Mouse (Mus musculus): ENCODE results near the gene Rap1a. TPM values are rescaled to one million over a fixed set of nuclear protein-coding genes. Genes with fewer than 3 reads are reported as not detected.

The Rap1a gene
- polyA plus RNA-seq, 1 experiment: 14.4 TPM

- H3K4me1 ChIP-seq (replicated peaks; ENCODE audit: control insufficient read depth, insufficient read depth, low read length): peaks cover 3% of the 10 kb centered on the region
- 74% methylated on average over 11 of the region's 11 CpGs for WGBS
Observed at GRCm38 (mm10) chr3:105806519-105807249, 5.5 kb upstream of the Rap1a start.

GRCm38 (mm10) chr3:105803600-105803999 is 2.5 kb upstream of the Rap1a start:
- WGBS: 82% methylated on average over 11 of the region's 11 CpGs
- no peak overlapping the region for H3K27ac ChIP-seq (ENCODE audit: control insufficient read depth, insufficient read depth, low read length)
- H3K4me1 ChIP-seq (replicated peaks; ENCODE audit: control insufficient read depth, insufficient read depth, low read length): peaks cover 13% of the 10 kb centered on the region
- no peaks in the 10 kb centered on the region for H3K27me3 ChIP-seq (ENCODE audit: control insufficient read depth, insufficient read depth, low read length)
- H3K4me3 ChIP-seq (ENCODE audit: control insufficient read depth, insufficient read depth, low read length): no peak overlapping the region
- TF ChIP-seq CTCF (IDR thresholded peaks at IDR 0.05; ENCODE audit: borderline replicate concordance, control insufficient read depth, extremely low read depth, insufficient read depth, low read length, poor library complexity): no peak
- no peak for TF ChIP-seq POLR2A (IDR thresholded peaks at IDR 0.05; ENCODE audit: control insufficient read depth, extremely low read depth, insufficient read depth, low read length, poor library complexity)
- no peaks in the 10 kb centered on the region for H3K36me3 ChIP-seq (ENCODE audit: control insufficient read depth, insufficient read depth, low read length)
- no peak for DNase-seq

More at GRCm38 (mm10) chr3:105806519-105807249, 5.5 kb upstream of the Rap1a start:
- Histone ChIP-seq H3K27ac (ENCODE audit: control insufficient read depth, insufficient read depth, low read length) (no peak overlapping the region), H3K27me3 (ENCODE audit: control insufficient read depth, insufficient read depth, low read length) (no peaks in the 10 kb centered on the region), H3K4me3 (ENCODE audit: control insufficient read depth, insufficient read depth, low read length) (no peak overlapping the region), H3K36me3 (ENCODE audit: control insufficient read depth, insufficient read depth, low read length) (no peaks in the 10 kb centered on the region)
- no peak for DNase-seq
- TF ChIP-seq CTCF (IDR thresholded peaks at IDR 0.05; ENCODE audit: borderline replicate concordance, control insufficient read depth, extremely low read depth, insufficient read depth, low read length, poor library complexity) (no peak), POLR2A (IDR thresholded peaks at IDR 0.05; ENCODE audit: control insufficient read depth, extremely low read depth, insufficient read depth, low read length, poor library complexity) (no peak)

GRCm38 (mm10) chr3:105800675-105801190 is 403 bp downstream of the Rap1a start:
- under 1% methylated on average over 59 of the region's 59 CpGs for WGBS
- TF ChIP-seq POLR2A (IDR thresholded peaks at IDR 0.05; ENCODE audit: control insufficient read depth, extremely low read depth, insufficient read depth, low read length, poor library complexity) (no peak), CTCF (IDR thresholded peaks at IDR 0.05; ENCODE audit: borderline replicate concordance, control insufficient read depth, extremely low read depth, insufficient read depth, low read length, poor library complexity) (peak; percentile 55; the same call in 1 of the 2 replicates)
- peak; percentile 58 for DNase-seq
- H3K36me3 ChIP-seq (ENCODE audit: control insufficient read depth, insufficient read depth, low read length): no peaks in the 10 kb centered on the region
- peak overlapping the region; percentile 97 for H3K27ac ChIP-seq (ENCODE audit: control insufficient read depth, insufficient read depth, low read length)
- H3K4me3 ChIP-seq (ENCODE audit: control insufficient read depth, insufficient read depth, low read length): peak overlapping the region; percentile 64
- peaks cover 19% of the 10 kb centered on the region for H3K4me1 ChIP-seq (replicated peaks; ENCODE audit: control insufficient read depth, insufficient read depth, low read length)
- no peaks in the 10 kb centered on the region for H3K27me3 ChIP-seq (ENCODE audit: control insufficient read depth, insufficient read depth, low read length)

GRCm38 (mm10) chr3:105800156-105800674 is 921 bp downstream of the Rap1a start:
- peak overlapping the region; percentile 64 for H3K4me3 ChIP-seq (ENCODE audit: control insufficient read depth, insufficient read depth, low read length)
- H3K4me1 ChIP-seq (replicated peaks; ENCODE audit: control insufficient read depth, insufficient read depth, low read length): peaks cover 19% of the 10 kb centered on the region
- H3K27me3 ChIP-seq (ENCODE audit: control insufficient read depth, insufficient read depth, low read length): no peaks in the 10 kb centered on the region
- H3K36me3 ChIP-seq (ENCODE audit: control insufficient read depth, insufficient read depth, low read length): no peaks in the 10 kb centered on the region
- TF ChIP-seq POLR2A (IDR thresholded peaks at IDR 0.05; ENCODE audit: control insufficient read depth, extremely low read depth, insufficient read depth, low read length, poor library complexity) (no peak), CTCF (IDR thresholded peaks at IDR 0.05; ENCODE audit: borderline replicate concordance, control insufficient read depth, extremely low read depth, insufficient read depth, low read length, poor library complexity) (no peak)
- 0% methylated on average over 12 of the region's 12 CpGs for WGBS
- H3K27ac ChIP-seq (ENCODE audit: control insufficient read depth, insufficient read depth, low read length): peak overlapping the region; percentile 97
- DNase-seq: peak; percentile 32

GRCm38 (mm10) chr3:105799375-105799774 is 1.8 kb downstream of the Rap1a start:
- Histone ChIP-seq H3K27me3 (ENCODE audit: control insufficient read depth, insufficient read depth, low read length) (no peaks in the 10 kb centered on the region), H3K36me3 (ENCODE audit: control insufficient read depth, insufficient read depth, low read length) (no peaks in the 10 kb centered on the region), H3K27ac (ENCODE audit: control insufficient read depth, insufficient read depth, low read length) (peak overlapping the region; percentile 44), H3K4me3 (ENCODE audit: control insufficient read depth, insufficient read depth, low read length) (peak overlapping the region; percentile 23; the same call in 1 of the 2 replicates), H3K4me1 (replicated peaks; ENCODE audit: control insufficient read depth, insufficient read depth, low read length) (peaks cover 19% of the 10 kb centered on the region)
- no peak for DNase-seq
- TF ChIP-seq CTCF (IDR thresholded peaks at IDR 0.05; ENCODE audit: borderline replicate concordance, control insufficient read depth, extremely low read depth, insufficient read depth, low read length, poor library complexity): no peak
- TF ChIP-seq POLR2A (IDR thresholded peaks at IDR 0.05; ENCODE audit: control insufficient read depth, extremely low read depth, insufficient read depth, low read length, poor library complexity): no peak
- WGBS: 18% methylated on average over 4 of the region's 4 CpGs

- Histone ChIP-seq H3K27ac (ENCODE audit: control insufficient read depth, insufficient read depth, low read length) (peak overlapping the region; percentile 1), H3K4me1 (replicated peaks; ENCODE audit: control insufficient read depth, insufficient read depth, low read length) (peaks cover 19% of the 10 kb centered on the region), H3K36me3 (ENCODE audit: control insufficient read depth, insufficient read depth, low read length) (no peaks in the 10 kb centered on the region), H3K27me3 (ENCODE audit: control insufficient read depth, insufficient read depth, low read length) (no peaks in the 10 kb centered on the region), H3K4me3 (ENCODE audit: control insufficient read depth, insufficient read depth, low read length) (no peak overlapping the region)
- TF ChIP-seq CTCF (IDR thresholded peaks at IDR 0.05; ENCODE audit: borderline replicate concordance, control insufficient read depth, extremely low read depth, insufficient read depth, low read length, poor library complexity) (no peak), POLR2A (IDR thresholded peaks at IDR 0.05; ENCODE audit: control insufficient read depth, extremely low read depth, insufficient read depth, low read length, poor library complexity) (no peak)
- WGBS: 16% methylated on average over 2 of the region's 2 CpGs
- no peak for DNase-seq
Observed at GRCm38 (mm10) chr3:105798770-105799169, 2.4 kb downstream of the Rap1a start.

Measured in thymus, adult 2 months (tissue).